Comparison of ENCODE assay signal across 30 mouse cellular contexts in the genomic region with DNA sequence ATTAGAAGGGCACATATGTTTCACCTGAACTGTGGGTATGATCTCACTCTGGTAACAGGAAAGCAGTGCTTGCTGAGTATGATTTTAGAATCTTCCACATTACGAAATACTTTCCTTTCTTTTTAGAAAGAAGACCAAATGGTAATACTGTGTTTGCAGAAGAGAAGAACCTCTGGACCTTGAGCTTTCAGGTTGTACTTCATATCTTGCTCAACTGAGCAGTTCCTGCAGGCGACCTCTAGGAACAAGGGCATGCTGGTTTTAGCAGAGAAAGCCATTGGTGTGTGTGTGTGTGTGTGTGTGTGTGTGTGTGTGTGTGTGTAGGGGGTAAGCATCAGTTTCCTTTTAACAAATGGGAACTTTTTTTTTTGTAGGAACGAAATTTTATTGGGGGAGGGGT.
"Had no signal": no experiment of that assay in that cellular context is flagged by ENCODE, and none has a peak within 500 bp of the region (broad histone marks: within the 10 kb centered on the region; RNA-seq: fewer than 3 reads in every experiment).

No protein-coding gene starts in this region.

- H3K27ac ChIP-seq: left cerebral cortex, adult 2 months; limb, embryonic 10.5 days; limb, embryonic 12.5 days; limb, embryonic 13.5 days; limb, embryonic 15.5 days; liver, embryonic 13.5 days; liver, embryonic 14.5 days; liver, embryonic 15.5 days; lung, embryonic 15.5 days; macrophage; midbrain, embryonic 10.5 days; midbrain, embryonic 12.5 days; midbrain, embryonic 13.5 days; midbrain, embryonic 15.5 days; neural tube, embryonic 12.5 days; neural tube, embryonic 13.5 days had no signal

- H3K9me3 ChIP-seq: limb, embryonic 10.5 days; limb, embryonic 12.5 days; limb, embryonic 13.5 days; limb, embryonic 15.5 days; liver, embryonic 13.5 days; liver, embryonic 15.5 days; lung, embryonic 15.5 days; midbrain, embryonic 10.5 days; midbrain, embryonic 12.5 days; midbrain, embryonic 13.5 days; midbrain, embryonic 15.5 days; neural tube, embryonic 12.5 days; neural tube, embryonic 13.5 days had no signal

- H3K27me3 ChIP-seq: limb, embryonic 12.5 days; limb, embryonic 15.5 days; liver, embryonic 13.5 days; liver, embryonic 15.5 days; lung, embryonic 15.5 days; megakaryocyte, embryonic 14.5 days; neural tube, embryonic 12.5 days; neural tube, embryonic 13.5 days had no signal

- H3K36me3 ChIP-seq: limb, embryonic 10.5 days; limb, embryonic 12.5 days; limb, embryonic 13.5 days; limb, embryonic 15.5 days; liver, embryonic 13.5 days; liver, embryonic 15.5 days; lung, embryonic 15.5 days; midbrain, embryonic 10.5 days; midbrain, embryonic 12.5 days; midbrain, embryonic 13.5 days; midbrain, embryonic 15.5 days; neural tube, embryonic 12.5 days; neural tube, embryonic 13.5 days had no signal

- DNase-seq: left cerebral cortex, postnatal 4 days; liver, embryonic 13.5 days; lung, adult 18-20 months; lung, adult 2 months; lung, embryonic 14.5 days; lung, postnatal 10 days; lung, postnatal 14 days; lung, postnatal 36 days; lung, postnatal 4 days; midbrain, embryonic 14.5 days had no signal

- H3K4me3 ChIP-seq: left cerebral cortex, adult 2 months; limb, embryonic 10.5 days; limb, embryonic 12.5 days; limb, embryonic 13.5 days; limb, embryonic 15.5 days; liver, embryonic 13.5 days; liver, embryonic 15.5 days; lung, embryonic 15.5 days; megakaryocyte, embryonic 14.5 days; midbrain, embryonic 10.5 days; midbrain, embryonic 12.5 days; midbrain, embryonic 13.5 days; midbrain, embryonic 15.5 days; myocyte; neural tube, embryonic 12.5 days; neural tube, embryonic 13.5 days had no signal

- H3K4me2 ChIP-seq: limb, embryonic 12.5 days; limb, embryonic 13.5 days; limb, embryonic 15.5 days; liver, embryonic 13.5 days; liver, embryonic 15.5 days; lung, embryonic 14.5 days; lung, embryonic 15.5 days; midbrain, embryonic 11.5 days; midbrain, embryonic 12.5 days; midbrain, embryonic 13.5 days; midbrain, embryonic 15.5 days; neural tube, embryonic 12.5 days; neural tube, embryonic 13.5 days had no signal

- H3K9ac ChIP-seq: limb, embryonic 12.5 days; limb, embryonic 13.5 days; limb, embryonic 15.5 days; liver, embryonic 13.5 days; liver, embryonic 14.5 days; liver, embryonic 15.5 days; lung, embryonic 14.5 days; lung, embryonic 15.5 days; midbrain, embryonic 12.5 days; midbrain, embryonic 13.5 days; midbrain, embryonic 15.5 days; neural tube, embryonic 12.5 days; neural tube, embryonic 13.5 days had no signal

- ATAC-seq: lung, postnatal 0 days; midbrain, embryonic 13.5 days; midbrain, embryonic 15.5 days; midbrain, embryonic 16.5 days had no signal

- H3K4me1 ChIP-seq: limb, embryonic 10.5 days; limb, embryonic 12.5 days; limb, embryonic 13.5 days; limb, embryonic 15.5 days; liver, embryonic 13.5 days; liver, embryonic 15.5 days; lung, embryonic 15.5 days; megakaryocyte, embryonic 14.5 days; neural tube, embryonic 12.5 days had no signal
